Mouse (Mus musculus): ENCODE data around the gene Cit.

Gene Cit

GRCm38 (mm10) chr5:115909106-115909505, 64.0 kb downstream of the Cit start:
- no peak for DNase-seq (ENCODE audit: extremely low spot score, low spot score)

DNA sequence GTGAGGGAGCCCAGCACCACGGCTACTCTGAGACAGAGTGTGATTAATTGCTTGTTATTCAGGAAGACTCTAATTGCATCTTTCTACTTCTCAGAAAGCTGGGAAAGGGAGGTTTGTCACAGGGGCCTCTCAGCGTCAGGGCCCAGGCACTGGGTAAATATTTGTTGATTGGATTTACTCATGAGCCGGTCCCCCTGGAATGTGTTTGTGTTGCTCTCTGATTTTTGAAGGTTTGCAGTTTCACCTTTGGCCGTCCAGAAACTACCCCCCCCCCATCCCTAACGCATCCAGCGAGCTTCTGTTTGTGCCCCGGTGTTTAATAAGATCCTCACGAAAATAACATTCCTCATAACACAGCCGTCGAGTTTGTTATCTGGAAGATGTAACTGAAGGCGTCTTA, 65.4 kb downstream of the Cit start:
- no peak for DNase-seq (ENCODE audit: extremely low spot score, low spot score)

- no peak for DNase-seq (ENCODE audit: extremely low spot score, low spot score)
Observed at GRCm38 (mm10) chr5:115915481-115915880, 70.4 kb downstream of the Cit start.

DNA sequence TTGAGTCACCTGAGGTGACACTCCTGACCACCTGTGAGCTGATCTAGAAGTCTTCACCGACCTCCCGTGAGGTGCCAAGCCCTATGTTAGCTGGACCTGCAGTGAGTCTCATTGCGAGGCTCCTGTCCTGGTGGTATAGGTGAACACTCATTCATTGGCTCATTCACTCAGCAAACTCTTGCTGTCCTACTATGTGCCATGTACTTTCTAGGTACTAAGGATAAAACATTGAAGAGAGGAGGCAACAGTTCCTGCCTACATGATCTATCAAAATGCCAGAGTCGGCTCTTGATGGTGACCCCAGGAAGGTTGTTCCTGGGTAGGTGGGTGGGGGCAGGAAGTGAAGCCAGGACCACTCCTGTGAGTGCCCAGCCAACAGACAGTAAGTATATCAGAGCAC, 72.9 kb downstream of the Cit start:
- no peak for DNase-seq (ENCODE audit: extremely low spot score, low spot score)

GRCm38 (mm10) chr5:115918597-115919351, 73.7 kb downstream of the Cit start:
- no peak for DNase-seq (ENCODE audit: extremely low spot score, low spot score)

DNA sequence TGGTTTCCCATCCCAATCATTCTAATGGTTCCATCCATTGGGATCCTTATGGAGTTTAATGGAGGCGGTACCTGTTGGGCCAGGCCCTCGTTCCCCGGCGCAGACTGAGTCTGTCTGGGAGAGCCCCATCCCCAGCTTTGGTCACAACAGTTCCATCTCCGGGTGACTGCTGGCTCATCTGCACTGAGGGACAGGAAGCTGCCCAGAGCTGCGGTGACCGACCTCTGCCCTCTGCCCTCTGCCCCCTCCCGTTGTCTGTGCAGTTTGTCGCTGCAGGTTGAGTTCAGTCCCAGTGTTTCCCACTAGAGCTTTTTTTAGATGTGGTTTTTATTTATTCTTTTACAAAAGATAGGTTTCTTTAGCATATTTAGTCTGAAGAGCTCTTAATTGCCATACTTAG, 76.9 kb downstream of the Cit start:
- no peak for DNase-seq (ENCODE audit: extremely low spot score, low spot score)

GRCm38 (mm10) chr5:115924946-115925345, 79.9 kb downstream of the Cit start:
- no peak for DNase-seq (ENCODE audit: extremely low spot score, low spot score)

GRCm38 (mm10) chr5:115928786-115929507, 83.9 kb downstream of the Cit start:
- no peak for DNase-seq (ENCODE audit: extremely low spot score, low spot score)

- no peak for DNase-seq (ENCODE audit: extremely low spot score, low spot score)
Observed at GRCm38 (mm10) chr5:115932325-115932724, 87.2 kb downstream of the Cit start.

DNA sequence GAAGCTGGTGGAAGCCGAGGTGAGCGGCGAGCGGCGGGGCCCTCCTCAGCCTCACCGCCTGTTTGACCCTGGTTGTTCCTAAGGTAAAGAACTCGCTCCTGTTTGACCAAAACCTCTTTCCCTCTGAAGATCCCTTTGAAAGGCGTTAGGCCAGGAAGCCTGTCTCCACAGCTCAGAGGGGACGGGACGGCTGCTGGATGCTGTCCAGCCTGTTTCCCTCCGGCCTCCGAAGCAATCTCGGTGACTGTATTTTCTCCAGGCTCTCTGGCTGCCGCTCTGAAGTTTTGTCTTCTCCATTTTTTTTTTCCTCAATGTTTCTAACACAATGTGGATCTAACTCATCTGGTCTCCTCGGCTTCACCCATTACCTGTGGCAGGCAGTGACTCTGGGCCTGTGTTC, 91.8 kb downstream of the Cit start:
- no peak for DNase-seq (ENCODE audit: extremely low spot score, low spot score)

DNA sequence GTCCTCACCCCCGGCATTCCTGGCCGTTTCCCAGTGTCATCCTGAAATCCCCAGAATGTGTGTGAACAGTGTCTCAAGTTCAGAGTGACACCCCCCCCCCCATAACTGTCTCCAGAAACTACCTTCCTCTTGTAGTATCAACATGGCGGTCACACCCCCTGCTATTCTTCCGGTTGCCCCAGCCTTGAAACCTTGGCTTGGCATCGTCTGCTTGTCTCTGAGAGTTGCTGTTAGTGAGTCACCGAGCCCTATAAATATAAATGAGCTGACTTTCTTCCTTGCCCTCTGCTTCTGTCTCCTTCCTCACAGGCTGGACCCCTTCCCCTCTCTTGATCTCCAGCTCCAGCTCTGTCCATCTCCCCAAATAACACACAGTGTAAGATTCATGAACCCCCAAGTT, 92.5 kb downstream of the Cit start:
- no peak for DNase-seq (ENCODE audit: extremely low spot score, low spot score)

DNA sequence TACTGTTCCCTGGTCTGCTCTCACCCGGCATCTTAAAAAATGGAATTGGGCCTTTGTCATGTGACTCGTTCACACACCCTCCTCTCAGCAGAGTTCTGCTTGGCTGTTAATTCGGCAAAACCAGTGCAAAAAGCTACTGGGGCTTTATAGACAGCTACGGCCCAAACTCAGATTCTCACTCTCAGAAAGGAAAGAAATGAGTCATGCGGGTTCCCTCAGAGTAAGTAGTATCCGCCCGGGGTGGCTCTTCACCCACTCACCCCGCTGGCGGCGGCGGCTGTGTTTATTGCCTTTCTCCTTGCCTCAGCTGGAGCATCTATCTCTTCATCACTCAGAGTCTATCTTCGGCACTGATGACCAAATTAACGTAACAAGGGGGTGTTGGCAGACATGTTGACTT, 93.9 kb downstream of the Cit start:
- DNase-seq (ENCODE audit: extremely low spot score, low spot score): no peak

DNA sequence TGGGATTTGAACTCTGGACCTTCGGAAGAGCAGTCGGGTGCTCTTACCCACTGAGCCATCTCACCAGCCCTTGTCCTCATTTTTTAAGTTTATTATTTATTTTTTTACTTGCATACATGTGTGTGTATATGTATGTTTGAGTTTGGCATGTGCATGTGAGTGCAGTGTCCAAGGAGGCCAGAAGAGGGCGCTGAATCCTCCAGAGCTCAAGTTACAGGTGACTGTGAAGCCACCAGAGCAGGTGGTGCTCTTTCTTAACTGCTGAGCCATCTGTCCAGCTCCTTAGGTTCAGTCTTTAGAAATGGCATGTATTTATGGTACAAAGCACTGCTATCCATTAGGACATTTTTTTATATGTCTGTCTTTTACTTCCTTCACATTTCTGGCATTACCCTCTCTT, 97.3 kb downstream of the Cit start:
- DNase-seq (ENCODE audit: extremely low spot score, low spot score): no peak

DNA sequence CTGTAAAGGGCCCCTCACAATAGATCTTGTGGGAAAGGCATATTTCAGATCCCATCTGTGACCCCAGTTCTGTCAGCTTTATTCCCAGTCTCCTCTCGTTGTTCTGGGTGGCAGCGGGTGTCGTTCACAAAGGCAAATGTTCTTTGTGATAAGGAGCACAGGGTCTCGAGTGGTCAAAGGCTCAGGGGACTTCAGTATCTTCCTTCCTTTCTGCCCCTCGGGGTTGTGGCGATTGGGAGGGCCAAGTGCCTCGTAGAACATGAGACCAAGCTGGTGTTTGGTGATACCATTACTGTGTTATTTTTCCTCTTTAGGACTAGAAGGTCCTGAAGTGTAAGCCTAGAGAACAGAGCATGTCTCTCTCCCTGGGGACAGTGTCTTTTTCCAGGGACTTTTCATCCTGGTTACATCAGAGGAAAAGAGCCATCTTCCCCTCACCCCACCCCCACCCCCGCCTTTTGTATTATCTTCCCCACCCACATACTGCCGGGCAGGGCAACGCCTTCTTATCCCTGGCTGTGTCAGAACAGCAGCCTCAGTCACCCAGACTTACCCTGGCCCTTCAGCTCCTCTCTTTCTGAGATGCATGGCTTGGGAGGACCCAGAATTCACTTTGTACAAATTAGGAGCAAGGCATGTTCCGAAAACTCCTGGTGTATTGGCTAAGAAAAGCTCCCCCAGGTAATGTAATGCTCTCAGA, 99.9 kb downstream of the Cit start:
- no peak for DNase-seq (ENCODE audit: extremely low spot score, low spot score)

GRCm38 (mm10) chr5:115947622-115948353, 102.7 kb downstream of the Cit start:
- no peak for DNase-seq (ENCODE audit: extremely low spot score, low spot score)

DNA sequence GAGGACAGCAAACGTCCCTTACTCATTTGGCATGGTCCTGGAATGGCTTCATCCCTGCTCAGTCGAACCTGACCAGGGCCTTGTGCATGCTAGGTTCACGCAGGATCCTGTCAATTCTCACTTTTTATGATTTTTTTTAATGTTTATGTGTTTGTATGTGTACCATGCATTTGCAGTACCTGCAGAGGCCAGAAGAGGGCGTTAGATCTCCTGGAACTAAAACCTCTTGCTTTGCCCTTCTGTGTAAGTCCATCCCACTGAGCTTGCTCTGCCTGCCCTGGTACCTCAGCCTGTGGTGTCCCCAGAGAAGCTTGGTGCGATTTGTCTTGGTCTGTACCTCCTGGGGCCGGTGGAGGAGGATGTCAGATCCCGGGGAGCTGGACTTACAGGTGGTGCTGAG, 105.9 kb downstream of the Cit start:
- no peak for DNase-seq (ENCODE audit: extremely low spot score, low spot score)

- no peak for DNase-seq (ENCODE audit: extremely low spot score, low spot score)
Observed at GRCm38 (mm10) chr5:115953173-115953572, 108.1 kb downstream of the Cit start.

DNA sequence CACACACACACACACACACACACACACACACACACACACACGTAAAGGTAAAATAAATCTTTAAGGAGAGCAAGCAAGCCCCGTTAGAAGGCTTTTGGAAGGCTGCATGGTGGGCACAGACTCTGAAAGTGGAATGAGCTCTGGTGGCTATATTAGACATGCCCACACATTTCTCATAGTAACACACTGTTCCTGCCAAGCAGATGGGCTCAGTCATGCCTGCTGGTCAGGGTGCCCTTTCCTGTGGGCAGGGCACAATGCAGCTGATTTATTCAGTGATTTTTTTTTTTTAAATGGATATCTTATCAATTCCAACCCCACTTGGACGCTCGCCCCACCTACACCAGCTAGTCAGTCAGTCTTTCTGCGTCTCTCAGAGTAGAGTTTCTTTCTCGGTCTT, 109.0 kb downstream of the Cit start:
- DNase-seq (ENCODE audit: extremely low spot score, low spot score): no peak

- no peak for DNase-seq (ENCODE audit: extremely low spot score, low spot score)
Observed at GRCm38 (mm10) chr5:115954549-115954948, 109.5 kb downstream of the Cit start.

DNA sequence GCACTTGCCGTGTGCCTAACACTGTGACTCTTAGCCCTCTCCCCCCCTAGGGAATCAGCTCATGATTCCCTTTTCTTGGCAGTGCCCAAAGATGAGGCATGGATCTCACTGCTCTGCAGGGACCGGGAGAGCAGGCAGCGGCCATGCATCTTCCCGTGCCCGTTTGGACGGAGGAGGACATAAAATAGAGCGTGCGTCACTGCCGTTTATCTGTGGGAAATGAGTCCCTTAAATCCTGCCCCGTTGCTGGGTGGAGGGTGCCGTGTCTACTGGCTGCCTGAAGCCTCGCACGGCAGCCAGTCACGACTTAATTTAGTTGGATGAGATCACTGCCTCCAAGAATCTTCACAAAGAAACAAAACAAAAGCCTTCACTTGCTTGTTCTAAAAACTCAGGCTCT, 110.1 kb downstream of the Cit start:
- DNase-seq (ENCODE audit: extremely low spot score, low spot score): no peak

DNA sequence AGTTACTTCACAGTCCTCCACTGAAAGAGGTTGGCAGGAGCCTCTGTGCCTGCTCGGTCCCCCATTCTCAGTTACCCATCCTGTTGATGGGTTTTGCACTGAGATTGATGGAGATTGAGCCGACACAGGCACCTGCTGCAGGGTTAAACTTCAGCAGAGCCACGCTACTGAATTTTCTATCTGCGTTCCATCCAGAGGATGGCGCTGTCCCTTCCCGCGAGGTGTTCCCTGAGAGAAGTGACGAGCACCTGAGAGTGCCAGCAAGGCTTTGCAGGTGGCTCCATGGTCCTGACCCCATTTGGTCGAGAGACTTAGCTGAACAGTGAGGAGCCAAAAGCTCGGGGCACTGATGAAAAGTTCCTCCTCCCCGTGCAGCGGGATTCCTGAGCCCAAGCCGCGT, 111.0 kb downstream of the Cit start:
- no peak for DNase-seq (ENCODE audit: extremely low spot score, low spot score)

GRCm38 (mm10) chr5:115957177-115957576, 112.1 kb downstream of the Cit start:
- no peak for DNase-seq (ENCODE audit: extremely low spot score, low spot score)

Data from neural tube, embryonic 10.5 days (tissue).